Mouse (Mus musculus): ENCODE results near the gene 3110018I06Rik.

DNA sequence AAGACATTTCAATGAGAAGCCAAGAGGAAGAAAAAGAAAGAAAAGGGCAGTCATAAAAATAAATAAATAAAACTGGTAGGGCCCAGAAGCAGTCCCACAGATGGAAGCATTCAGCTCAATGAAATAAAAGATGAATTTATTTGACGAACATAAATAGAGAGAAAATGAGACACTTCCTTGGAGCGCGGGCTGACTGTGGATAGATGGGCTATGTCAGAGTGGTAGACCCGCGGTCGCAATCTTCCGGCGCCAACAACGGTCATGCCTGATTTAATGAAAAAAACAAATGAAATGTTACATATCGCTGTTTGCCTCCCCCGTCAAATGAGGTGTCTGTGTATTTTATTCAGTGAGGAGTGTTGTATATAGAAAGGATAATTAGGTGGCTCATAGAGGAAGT is 22.7 kb downstream of the 3110018I06Rik start:
- no peak for TF ChIP-seq CTCF (IDR thresholded peaks at IDR 0.05; ENCODE audit: insufficient read depth, low read length)
- TF ChIP-seq POLR2A (IDR thresholded peaks at IDR 0.05; ENCODE audit: borderline replicate concordance, extremely low read depth, low read depth, low read length) = no peak

Data from lung, adult 2 months (tissue).